Mouse (Mus musculus): Measurements from ENCODE around the gene Camta1. TPM values are rescaled to one million over a fixed set of nuclear protein-coding genes. Genes with fewer than 3 reads are reported as not detected.
A peak's percentile ranks its signal among the peaks of the same experiment; 100 is the strongest.
"Not testable (repeated sequence)": the region's sequence is repeated elsewhere in the genome, so short reads cannot be mapped to it uniquely, and the experiment has no call there.

Camta1 gene
- polyA plus RNA-seq, 1 experiment from 2014 or later, result 25.3 TPM

- Histone ChIP-seq H3K4me1 (ENCODE audit: control insufficient read depth, low read depth, low read length) (peaks cover 25% of the 10 kb centered on the region), H3K9ac (ENCODE audit: low read depth, low read length) (peak within 1 kb of the TSS; percentile 85), H3K27me3 (ENCODE audit: control insufficient read depth, insufficient read depth, low read depth, low read length) (no peaks in the 10 kb centered on the region), H3K27ac (ENCODE audit: low read length) (peak within 1 kb of the TSS; percentile 89), H3K9me3 (replicated peaks; ENCODE audit: control insufficient read depth, low read length) (no peaks in the 10 kb centered on the region), H3K4me3 (ENCODE audit: low read depth, low read length) (peak within 1 kb of the TSS; percentile 75), H3K4me2 (ENCODE audit: low read depth, low read length) (peak within 1 kb of the TSS; percentile 82), H3K36me3 (ENCODE audit: control insufficient read depth, insufficient read depth) (no peaks in the 10 kb centered on the region)
- WGBS (ENCODE audit: insufficient replicate concordance), result under 1% methylated on average over 48 of the region's 48 CpGs
- ATAC-seq (ENCODE audit: low read depth), result peak; percentile 84
These were observed 947.4 kb downstream of the Camta1 start, which contains the start of the genes Park7 and Tnfrsf9 for GRCm38 (mm10) chr4:150914290-150914733. Park7 (minus strand) TSS chr4:150914437. Tnfrsf9 (plus strand) TSS chr4:150914562.

- peak overlapping the region; percentile 85 for H3K9ac ChIP-seq (ENCODE audit: low read depth, low read length)
- H3K27ac ChIP-seq (ENCODE audit: low read length), result peak overlapping the region; percentile 89
- peak overlapping the region; percentile 75 for H3K4me3 ChIP-seq (ENCODE audit: low read depth, low read length)
- no peaks in the 10 kb centered on the region for H3K9me3 ChIP-seq (replicated peaks; ENCODE audit: control insufficient read depth, low read length)
- no peaks in the 10 kb centered on the region for H3K36me3 ChIP-seq (ENCODE audit: control insufficient read depth, insufficient read depth)
- no peak for ATAC-seq (ENCODE audit: low read depth)
- H3K27me3 ChIP-seq (ENCODE audit: control insufficient read depth, insufficient read depth, low read depth, low read length), result no peaks in the 10 kb centered on the region
- H3K4me1 ChIP-seq (ENCODE audit: control insufficient read depth, low read depth, low read length), result peaks cover 29% of the 10 kb centered on the region
- H3K4me2 ChIP-seq (ENCODE audit: low read depth, low read length), result peak overlapping the region; percentile 82
- WGBS (ENCODE audit: insufficient replicate concordance), result 14% methylated on average over 12 of the region's 12 CpGs
These were observed 947.9 kb downstream of the Camta1 start for GRCm38 (mm10) chr4:150913743-150914142.

- Histone ChIP-seq H3K4me1 (ENCODE audit: control insufficient read depth, low read depth, low read length) (peaks cover 26% of the 10 kb centered on the region), H3K27me3 (ENCODE audit: control insufficient read depth, insufficient read depth, low read depth, low read length) (no peaks in the 10 kb centered on the region), H3K9ac (ENCODE audit: low read depth, low read length) (peak overlapping the region; percentile 38), H3K4me3 (ENCODE audit: low read depth, low read length) (peak overlapping the region; percentile 80), H3K4me2 (ENCODE audit: low read depth, low read length) (peak overlapping the region; percentile 95), H3K27ac (ENCODE audit: low read length) (peak overlapping the region; percentile 54), H3K9me3 (replicated peaks; ENCODE audit: control insufficient read depth, low read length) (no peaks in the 10 kb centered on the region), H3K36me3 (ENCODE audit: control insufficient read depth, insufficient read depth) (peaks cover 4% of the 10 kb centered on the region; the same call in 1 of the 2 replicates)
- ATAC-seq (ENCODE audit: low read depth), result no peak
- 81% methylated on average over 19 of the region's 19 CpGs for WGBS (ENCODE audit: insufficient replicate concordance)
These were observed 951.3 kb downstream of the Camta1 start for GRCm38 (mm10) chr4:150910164-150910951.

- Histone ChIP-seq H3K9ac (ENCODE audit: low read depth, low read length) (peak overlapping the region; percentile 83), H3K4me1 (ENCODE audit: control insufficient read depth, low read depth, low read length) (peaks cover 21% of the 10 kb centered on the region), H3K9me3 (replicated peaks; ENCODE audit: control insufficient read depth, low read length) (no peaks in the 10 kb centered on the region), H3K4me2 (ENCODE audit: low read depth, low read length) (peak overlapping the region; percentile 95), H3K27me3 (ENCODE audit: control insufficient read depth, insufficient read depth, low read depth, low read length) (no peaks in the 10 kb centered on the region), H3K27ac (ENCODE audit: low read length) (peak overlapping the region; percentile 88), H3K36me3 (ENCODE audit: control insufficient read depth, insufficient read depth) (peaks cover 4% of the 10 kb centered on the region), H3K4me3 (ENCODE audit: low read depth, low read length) (peak overlapping the region; percentile 80)
- under 1% methylated on average over 55 of the region's 56 CpGs for WGBS (ENCODE audit: insufficient replicate concordance)
- ATAC-seq (ENCODE audit: low read depth), result peak; percentile 86
These were observed 952.1 kb downstream of the Camta1 start for GRCm38 (mm10) chr4:150909451-150910156.

- not testable (repeated sequence) for H3K9ac ChIP-seq (ENCODE audit: low read depth, low read length); H3K27me3 ChIP-seq (ENCODE audit: control insufficient read depth, insufficient read depth, low read depth, low read length); H3K36me3 ChIP-seq (ENCODE audit: control insufficient read depth, insufficient read depth); H3K9me3 ChIP-seq (replicated peaks; ENCODE audit: control insufficient read depth, low read length); ATAC-seq (ENCODE audit: low read depth)
- H3K4me2 ChIP-seq (ENCODE audit: low read depth, low read length), result peak overlapping the region; percentile 95; the same call in 1 of the 2 replicates
- peaks cover 18% of the 10 kb centered on the region for H3K4me1 ChIP-seq (ENCODE audit: control insufficient read depth, low read depth, low read length)
- peak overlapping the region; percentile 80; the same call in 1 of the 2 replicates for H3K4me3 ChIP-seq (ENCODE audit: low read depth, low read length)
- 60% methylated on average over 5 of the region's 5 CpGs for WGBS (ENCODE audit: insufficient replicate concordance)
- peak overlapping the region; percentile 88 for H3K27ac ChIP-seq (ENCODE audit: low read length)
These were observed 953.2 kb downstream of the Camta1 start for GRCm38 (mm10) chr4:150908512-150908911.

- no peak overlapping the region for H3K9ac ChIP-seq (ENCODE audit: low read depth, low read length)
- H3K4me1 ChIP-seq (ENCODE audit: control insufficient read depth, low read depth, low read length), result peaks cover 9% of the 10 kb centered on the region
- no peak for ATAC-seq (ENCODE audit: low read depth)
- peaks cover 10% of the 10 kb centered on the region for H3K36me3 ChIP-seq (ENCODE audit: control insufficient read depth, insufficient read depth)
- H3K4me2 ChIP-seq (ENCODE audit: low read depth, low read length), result no peak overlapping the region
- no peak overlapping the region for H3K27ac ChIP-seq (ENCODE audit: low read length)
- H3K4me3 ChIP-seq (ENCODE audit: low read depth, low read length), result no peak overlapping the region
- no peaks in the 10 kb centered on the region for H3K27me3 ChIP-seq (ENCODE audit: control insufficient read depth, insufficient read depth, low read depth, low read length)
- WGBS (ENCODE audit: insufficient replicate concordance), result 81% methylated on average over 8 of the region's 8 CpGs
- H3K9me3 ChIP-seq (replicated peaks; ENCODE audit: control insufficient read depth, low read length), result no peaks in the 10 kb centered on the region
These were observed 954.6 kb downstream of the Camta1 start for GRCm38 (mm10) chr4:150907099-150907498.

- WGBS (ENCODE audit: insufficient replicate concordance), result 83% methylated on average over 14 of the region's 14 CpGs
- no peak for ATAC-seq (ENCODE audit: low read depth)
- Histone ChIP-seq H3K4me1 (ENCODE audit: control insufficient read depth, low read depth, low read length) (no peaks in the 10 kb centered on the region; the same call in none of the 2 replicates), H3K9me3 (replicated peaks; ENCODE audit: control insufficient read depth, low read length) (no peaks in the 10 kb centered on the region), H3K4me2 (ENCODE audit: low read depth, low read length) (no peak overlapping the region), H3K36me3 (ENCODE audit: control insufficient read depth, insufficient read depth) (peaks cover 24% of the 10 kb centered on the region), H3K27me3 (ENCODE audit: control insufficient read depth, insufficient read depth, low read depth, low read length) (no peaks in the 10 kb centered on the region), H3K9ac (ENCODE audit: low read depth, low read length) (no peak overlapping the region), H3K27ac (ENCODE audit: low read length) (no peak overlapping the region), H3K4me3 (ENCODE audit: low read depth, low read length) (no peak overlapping the region)
These were observed 958.5 kb downstream of the Camta1 start for GRCm38 (mm10) chr4:150903091-150903742.

GRCm38 (mm10) chr4:150902062-150902461, 959.6 kb downstream of the Camta1 start:
- ATAC-seq (ENCODE audit: low read depth), result no peak
- no peaks in the 10 kb centered on the region; the same call in none of the 2 replicates for H3K4me1 ChIP-seq (ENCODE audit: control insufficient read depth, low read depth, low read length)
- no peaks in the 10 kb centered on the region for H3K27me3 ChIP-seq (ENCODE audit: control insufficient read depth, insufficient read depth, low read depth, low read length)
- H3K36me3 ChIP-seq (ENCODE audit: control insufficient read depth, insufficient read depth), result peaks cover 24% of the 10 kb centered on the region
- no peak overlapping the region for H3K9ac ChIP-seq (ENCODE audit: low read depth, low read length)
- 71% methylated on average over 12 of the region's 12 CpGs for WGBS (ENCODE audit: insufficient replicate concordance)
- H3K4me2 ChIP-seq (ENCODE audit: low read depth, low read length), result no peak overlapping the region
- H3K4me3 ChIP-seq (ENCODE audit: low read depth, low read length), result no peak overlapping the region
- no peak overlapping the region for H3K27ac ChIP-seq (ENCODE audit: low read length)
- H3K9me3 ChIP-seq (replicated peaks; ENCODE audit: control insufficient read depth, low read length), result no peaks in the 10 kb centered on the region

Data from liver, embryonic 16.5 days (tissue).